Mouse (Mus musculus): Measurements from ENCODE around the gene Ifi35.
"Not testable (repeated sequence)": the region's sequence is repeated elsewhere in the genome, so short reads cannot be mapped to it uniquely, and the experiment has no call there.

The Ifi35 gene

GRCm38 (mm10) chr11:101468731-101469130 lies 20.5 kb downstream of the Ifi35 start:
- DNase-seq (ENCODE audit: low spot score in 2 of 2) = no peak

- no peak for DNase-seq (ENCODE audit: low spot score in 2 of 2)
These were observed 20.9 kb downstream of the Ifi35 start for GRCm38 (mm10) chr11:101469155-101469554.

GRCm38 (mm10) chr11:101470206-101470605 lies 22.0 kb downstream of the Ifi35 start:
- DNase-seq (ENCODE audit: low spot score in 2 of 2) = no peak

- no peak for DNase-seq (ENCODE audit: low spot score in 2 of 2)
These were observed 23.7 kb downstream of the Ifi35 start for GRCm38 (mm10) chr11:101471926-101472325.

GRCm38 (mm10) chr11:101472336-101472735 lies 24.1 kb downstream of the Ifi35 start:
- DNase-seq (ENCODE audit: low spot score in 2 of 2) = no peak

GRCm38 (mm10) chr11:101473686-101474085 lies 25.5 kb downstream of the Ifi35 start:
- DNase-seq (ENCODE audit: low spot score in 2 of 2) = not testable (repeated sequence)

- no peak for DNase-seq (ENCODE audit: low spot score in 2 of 2)
These were observed 26.1 kb downstream of the Ifi35 start for GRCm38 (mm10) chr11:101474298-101474697.

GRCm38 (mm10) chr11:101476361-101476760 lies 28.2 kb downstream of the Ifi35 start:
- DNase-seq (ENCODE audit: low spot score in 2 of 2) = not testable (repeated sequence)

GRCm38 (mm10) chr11:101477194-101477551 lies 29.0 kb downstream of the Ifi35 start:
- DNase-seq (ENCODE audit: low spot score in 2 of 2) = no peak

GRCm38 (mm10) chr11:101477552-101478211 lies 29.5 kb downstream of the Ifi35 start:
- no peak for DNase-seq (ENCODE audit: low spot score in 2 of 2)

GRCm38 (mm10) chr11:101479171-101479635 lies 31.0 kb downstream of the Ifi35 start:
- no peak for DNase-seq (ENCODE audit: low spot score in 2 of 2)

GRCm38 (mm10) chr11:101480912-101481311 lies 32.7 kb downstream of the Ifi35 start:
- DNase-seq (ENCODE audit: low spot score in 2 of 2) = no peak

- DNase-seq (ENCODE audit: low spot score in 2 of 2) = no peak
These were observed 35.6 kb downstream of the Ifi35 start for GRCm38 (mm10) chr11:101483804-101484203.

- no peak for DNase-seq (ENCODE audit: low spot score in 2 of 2)
These were observed 36.0 kb downstream of the Ifi35 start for GRCm38 (mm10) chr11:101484245-101484644.

GRCm38 (mm10) chr11:101484814-101485213 lies 36.6 kb downstream of the Ifi35 start:
- no peak for DNase-seq (ENCODE audit: low spot score in 2 of 2)

- no peak for DNase-seq (ENCODE audit: low spot score in 2 of 2)
These were observed 37.4 kb downstream of the Ifi35 start for GRCm38 (mm10) chr11:101485509-101486028.

GRCm38 (mm10) chr11:101486126-101486525 lies 37.9 kb downstream of the Ifi35 start:
- no peak for DNase-seq (ENCODE audit: low spot score in 2 of 2)

- DNase-seq (ENCODE audit: low spot score in 2 of 2) = no peak
These were observed 58.1 kb downstream of the Ifi35 start for GRCm38 (mm10) chr11:101506269-101506780.

- DNase-seq (ENCODE audit: low spot score in 2 of 2) = no peak
These were observed 58.9 kb downstream of the Ifi35 start for GRCm38 (mm10) chr11:101507090-101507489.
